Mouse (Mus musculus) hindbrain, embryonic 15.5 days (tissue): ENCODE measurements around the gene Ahnak. TPM values are rescaled to one million over a fixed set of nuclear protein-coding genes. Genes with fewer than 3 reads are reported as not detected.

Source experiments
- ATAC-seq: fragments of 200-750 bp; cut with Nextera tagmentation; 2 replicates; pipeline ENCODE4 v1.8.0; 2017; ENCODE audit warnings: low read depth, moderate number of reproducible peaks, moderate TSS enrichment; ENCODE audit not compliant: low FRiP score
- H3K27ac ChIP-seq: fragments of 300-500 bp; sonication (generic); replicated peaks from 2 replicates; pipeline ENCODE4 v1.5.1; 2015; ENCODE audit warnings: mild to moderate bottlenecking, inconsistent platforms
- H3K27me3 ChIP-seq: fragments of 300-500 bp; sonication (generic); 2 replicates; pipeline ENCODE4 v1.6.1; 2015; ENCODE audit warnings: control low read depth, inconsistent platforms
- H3K36me3 ChIP-seq: fragments of 300-500 bp; sonication (generic); 2 replicates; pipeline ENCODE4 v1.6.1; 2015; ENCODE audit warnings: control low read depth, inconsistent platforms
- H3K4me1 ChIP-seq: fragments of 300-500 bp; sonication (generic); replicated peaks from 2 replicates; pipeline ENCODE4 v1.6.1; 2015; ENCODE audit warnings: control low read depth, inconsistent platforms
- H3K4me2 ChIP-seq: fragments of 300-500 bp; sonication (generic); 2 replicates; pipeline ENCODE4 v1.6.1; 2015; ENCODE audit warnings: moderate library complexity, mild to moderate bottlenecking, inconsistent platforms
- H3K4me3 ChIP-seq: fragments of 300-500 bp; sonication (generic); 2 replicates; pipeline ENCODE4 v1.5.1; 2015; ENCODE audit warnings: mild to moderate bottlenecking, inconsistent platforms
- H3K9ac ChIP-seq: fragments of 300-500 bp; sonication (generic); 2 replicates; pipeline ENCODE4 v1.6.1; 2015; ENCODE audit warnings: inconsistent platforms
- H3K9me3 ChIP-seq: fragments of 300-500 bp; sonication (generic); 2 replicates; pipeline ENCODE4 v1.6.1; 2016; ENCODE audit warnings: control low read depth, inconsistent platforms
- WGBS: fragments of 180-500 bp; shearing (Covaris S2); methylation state at CpG from one replicate; pipeline ENCODE4 v1.1.7; 2015; 5-methylcytosine and 5-hydroxymethylcytosine counted together
- polyA plus RNA-seq: library from polyadenylated mRNA; unstranded; fragments of >200 nt; fragmentation: Nextera tagmentation; extraction: Ambion mirVana; gene quantifications from 2 replicates; pipeline ENCODE4 v1.2.1, GENCODE M21; 2015

Ahnak gene
- polyA plus RNA-seq, 1 experiment from 2014 or later: 4.6 TPM

DNA sequence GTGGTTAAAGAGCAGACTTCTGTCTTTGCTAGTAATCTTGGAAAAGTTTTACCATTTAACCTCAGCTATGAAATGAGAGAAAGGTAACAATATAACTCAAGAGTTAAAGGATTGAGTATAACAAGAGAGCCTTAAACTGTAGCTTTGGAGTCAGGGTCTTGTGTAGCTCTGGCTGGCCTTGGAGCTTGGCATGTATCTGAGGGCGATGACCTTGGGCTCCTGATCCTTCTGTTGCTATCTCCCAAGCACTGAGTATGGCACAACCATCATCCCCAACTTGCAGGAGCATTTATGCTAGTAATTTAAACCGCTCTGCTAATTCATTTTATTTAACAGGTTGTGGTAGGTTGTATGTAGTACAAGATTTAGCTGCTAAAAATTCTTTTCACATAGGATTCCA lies 13.6 kb upstream of the Ahnak start:
- H3K9ac ChIP-seq: no peak overlapping the region
- no peaks in the 10 kb centered on the region for H3K27me3 ChIP-seq
- no peak overlapping the region for H3K27ac ChIP-seq
- H3K4me1 ChIP-seq: no peaks in the 10 kb centered on the region
- ATAC-seq: no peak
- no peaks in the 10 kb centered on the region for H3K9me3 ChIP-seq
- 97% methylated on average over 2 of the region's 2 CpGs for WGBS
- no peak overlapping the region for H3K4me3 ChIP-seq
- peaks cover 91% of the 10 kb centered on the region for H3K36me3 ChIP-seq
- H3K4me2 ChIP-seq: no peak overlapping the region

DNA sequence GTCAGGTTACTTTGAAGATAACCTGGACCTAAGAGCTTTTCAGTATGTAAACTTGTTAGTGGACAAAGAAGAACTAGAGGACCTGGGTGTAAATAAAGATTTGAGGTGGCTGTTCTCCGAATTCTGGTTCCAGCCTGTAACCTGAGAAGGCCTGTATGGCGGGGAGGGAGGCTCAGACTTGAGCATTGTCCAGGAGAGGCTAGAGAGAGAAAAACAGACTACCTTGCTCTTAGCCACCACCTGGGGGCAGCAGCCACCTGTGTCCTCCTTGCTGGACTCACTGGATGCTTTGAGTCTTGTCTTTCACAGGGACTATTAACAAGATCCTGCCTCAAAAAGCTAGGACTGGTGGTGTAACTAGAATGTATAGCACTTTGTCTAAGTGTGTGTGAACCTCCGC lies 12.5 kb upstream of the Ahnak start:
- H3K9ac ChIP-seq: no peak overlapping the region
- no peak overlapping the region for H3K27ac ChIP-seq
- ATAC-seq: 0 out of 2 replicates have a peak, but pooled peaks have one; percentile 55
- no peaks in the 10 kb centered on the region for H3K9me3 ChIP-seq
- peaks cover 81% of the 10 kb centered on the region for H3K36me3 ChIP-seq
- no peaks in the 10 kb centered on the region for H3K4me1 ChIP-seq
- no peaks in the 10 kb centered on the region for H3K27me3 ChIP-seq
- 63% methylated on average over 3 of the region's 3 CpGs for WGBS
- no peak overlapping the region for H3K4me2 ChIP-seq
- no peak overlapping the region for H3K4me3 ChIP-seq

DNA sequence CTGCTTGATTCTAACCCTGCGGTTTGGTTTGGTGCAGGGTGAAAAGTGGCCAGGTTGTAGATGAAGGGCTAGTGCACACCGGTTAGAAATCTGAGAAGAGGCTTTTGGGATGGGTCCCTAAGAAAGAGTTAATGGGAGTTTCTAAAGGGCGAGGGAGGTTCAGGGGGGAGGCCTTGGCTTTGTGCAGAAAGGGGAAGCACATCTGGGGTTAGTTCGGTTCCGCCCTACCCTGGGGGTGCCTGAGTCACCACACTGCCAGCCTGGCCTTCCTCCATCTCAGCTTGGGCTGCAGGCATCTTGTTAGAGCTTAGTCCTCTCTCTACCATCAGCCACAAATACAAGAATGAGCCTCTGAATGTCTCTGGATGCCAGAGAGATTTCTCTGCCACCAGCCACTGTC lies 8.3 kb upstream of the Ahnak start:
- H3K27ac ChIP-seq: no peak overlapping the region
- H3K4me2 ChIP-seq: no peak overlapping the region
- 50% methylated on average over 5 of the region's 5 CpGs for WGBS
- H3K9me3 ChIP-seq: no peaks in the 10 kb centered on the region
- peaks cover 39% of the 10 kb centered on the region for H3K36me3 ChIP-seq
- no peak overlapping the region for H3K4me3 ChIP-seq
- no peak overlapping the region for H3K9ac ChIP-seq
- H3K27me3 ChIP-seq: no peaks in the 10 kb centered on the region
- ATAC-seq: no peak
- H3K4me1 ChIP-seq: peaks cover 24% of the 10 kb centered on the region

DNA sequence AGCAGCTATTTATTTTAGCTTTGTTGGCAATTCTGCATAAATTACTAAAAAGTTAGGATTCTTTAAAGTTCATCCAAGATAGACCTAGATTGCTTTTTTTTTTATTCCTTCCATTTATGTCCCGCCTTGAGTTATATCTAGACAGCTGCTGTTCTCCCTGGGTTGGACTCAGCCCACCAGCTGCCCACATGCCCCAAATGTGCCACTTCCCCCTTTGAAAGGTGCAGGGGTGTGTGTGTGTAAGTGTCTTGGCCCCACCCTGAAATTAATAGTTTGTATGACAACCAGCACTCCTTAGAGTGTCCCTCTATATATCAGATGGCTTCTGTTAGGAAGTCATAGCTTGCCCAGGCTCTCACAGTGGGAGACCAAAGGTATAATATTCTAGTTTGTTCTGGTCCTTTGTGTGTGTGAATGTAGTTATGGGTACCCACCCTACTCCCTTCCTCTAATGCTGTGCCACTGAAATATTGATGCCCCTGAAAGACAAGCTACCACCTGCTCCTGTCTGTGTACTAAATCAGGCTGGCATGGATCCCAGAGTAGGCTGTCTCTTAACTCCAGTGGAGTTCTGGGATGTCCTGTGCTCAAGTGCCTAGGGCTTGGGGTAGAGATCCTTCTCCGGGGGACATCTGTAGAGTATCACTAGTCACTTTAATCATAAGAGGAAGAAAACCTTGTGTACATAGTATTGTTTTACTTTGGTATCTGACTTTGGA lies 7.5 kb upstream of the Ahnak start:
- Histone ChIP-seq H3K27me3 (no peaks in the 10 kb centered on the region), H3K9me3 (no peaks in the 10 kb centered on the region), H3K4me3 (no peak overlapping the region), H3K36me3 (peaks cover 37% of the 10 kb centered on the region), H3K9ac (no peak overlapping the region), H3K27ac (no peak overlapping the region), H3K4me1 (peaks cover 24% of the 10 kb centered on the region), H3K4me2 (no peak overlapping the region)
- no peak; the same call in 1 of the 2 replicates for ATAC-seq
- 65% methylated on average over 2 of the region's 2 CpGs for WGBS

DNA sequence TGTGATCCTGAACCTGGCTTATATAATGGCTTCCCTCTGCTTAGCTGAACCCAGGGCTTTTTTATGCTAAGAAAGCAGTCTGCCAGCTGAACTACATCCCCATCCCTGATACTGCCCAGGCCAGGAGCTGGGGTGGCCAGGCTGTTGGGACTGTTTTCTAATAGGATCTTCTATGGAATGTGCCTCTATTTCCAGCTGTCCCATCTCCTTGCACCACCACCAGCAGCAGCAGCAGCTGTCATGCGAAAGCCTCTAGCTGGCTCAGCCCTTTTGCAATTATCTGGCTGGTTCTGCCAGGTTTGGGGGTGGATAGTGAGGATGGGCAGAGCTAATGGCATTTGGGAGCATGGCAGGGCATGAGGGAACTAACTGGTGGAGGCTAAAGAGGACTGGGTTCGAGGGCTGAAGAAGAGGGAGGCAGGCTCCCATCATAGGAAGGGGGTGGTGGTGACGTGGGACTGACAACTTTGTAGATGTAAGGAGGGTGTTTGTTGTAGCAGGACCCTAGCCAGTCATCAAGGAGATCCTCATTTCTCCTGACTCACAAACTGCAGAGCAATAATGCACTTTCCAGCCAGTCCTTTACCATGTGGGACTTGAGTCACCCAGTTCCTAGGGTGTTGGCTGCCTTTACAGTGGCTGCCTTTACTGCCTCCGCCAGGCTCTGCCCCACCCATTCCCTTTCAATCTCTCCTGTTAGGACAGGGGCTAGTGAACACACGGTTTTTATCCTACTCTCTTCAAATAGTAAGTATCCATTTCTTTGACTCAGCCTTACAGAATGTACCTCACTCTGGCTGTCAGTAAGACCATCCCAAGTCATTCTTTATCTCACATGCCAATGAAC lies 6.6 kb upstream of the Ahnak start:
- no peaks in the 10 kb centered on the region for H3K9me3 ChIP-seq
- peaks cover 28% of the 10 kb centered on the region for H3K36me3 ChIP-seq
- H3K27me3 ChIP-seq: no peaks in the 10 kb centered on the region
- H3K4me2 ChIP-seq: no peak overlapping the region
- H3K4me3 ChIP-seq: no peak overlapping the region
- peaks cover 24% of the 10 kb centered on the region for H3K4me1 ChIP-seq
- no peak for ATAC-seq
- WGBS: 64% methylated on average over 5 of the region's 5 CpGs
- H3K9ac ChIP-seq: no peak overlapping the region
- no peak overlapping the region for H3K27ac ChIP-seq

DNA sequence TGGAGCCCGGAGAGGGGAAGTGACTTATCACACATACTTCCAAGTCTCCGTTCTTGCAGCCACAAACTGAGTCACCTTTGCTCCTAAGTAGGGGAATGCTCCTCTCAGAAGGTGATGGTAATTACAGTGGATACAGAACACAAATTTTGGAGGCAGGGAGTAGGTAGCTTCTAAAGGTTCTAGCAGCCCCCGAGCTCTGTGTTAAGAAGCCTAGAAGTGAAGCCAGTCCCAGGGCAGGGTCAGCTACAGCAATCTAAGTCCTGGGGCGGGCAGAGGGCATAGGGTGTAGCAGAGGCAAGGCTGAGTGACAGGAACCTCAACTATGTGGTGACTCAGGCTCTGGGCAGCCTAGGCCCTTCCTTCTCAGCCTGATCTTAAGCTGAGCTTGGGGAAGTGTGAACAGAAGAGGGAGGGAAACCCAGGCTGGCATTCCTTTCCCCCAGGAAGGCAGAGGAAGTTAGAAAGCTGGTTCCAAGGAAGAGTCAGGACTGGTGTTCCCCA lies 5.9 kb upstream of the Ahnak start:
- Histone ChIP-seq H3K27me3 (peaks cover 5% of the 10 kb centered on the region), H3K9ac (no peak overlapping the region), H3K9me3 (no peaks in the 10 kb centered on the region), H3K4me2 (no peak overlapping the region), H3K4me3 (no peak overlapping the region), H3K4me1 (peaks cover 24% of the 10 kb centered on the region), H3K36me3 (peaks cover 22% of the 10 kb centered on the region), H3K27ac (no peak overlapping the region)
- no peak for ATAC-seq
- 47% methylated on average over 4 of the region's 4 CpGs for WGBS

DNA sequence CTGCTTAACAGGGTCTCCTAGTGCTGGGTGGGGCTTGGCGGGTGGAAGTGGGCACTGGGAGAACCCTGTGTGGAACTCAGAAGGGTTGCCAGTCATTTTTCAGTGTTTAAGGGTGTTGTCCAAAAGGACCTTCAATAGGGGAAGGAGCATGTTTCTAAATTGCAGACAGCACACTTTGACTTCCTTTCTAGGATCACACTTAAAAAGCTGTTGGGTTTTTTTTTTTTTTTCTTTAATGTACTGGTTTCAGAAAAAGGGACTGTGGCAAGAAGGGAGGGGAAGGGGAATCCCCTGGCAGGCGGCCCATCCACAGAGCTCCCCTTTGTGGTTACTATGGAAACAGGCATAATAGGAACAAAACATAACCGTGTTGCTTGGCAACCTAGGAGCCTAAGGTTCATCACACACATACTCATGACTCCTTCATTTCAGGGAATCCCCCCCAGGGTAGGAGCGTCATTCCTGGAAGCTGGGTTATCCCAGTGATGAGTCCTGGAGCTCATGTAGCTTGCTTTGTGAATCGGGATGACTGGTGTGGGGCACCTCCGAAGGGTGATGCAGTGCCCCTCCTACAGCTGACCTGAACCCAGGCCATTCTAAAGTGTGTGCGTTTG lies 4.7 kb upstream of the Ahnak start:
- Histone ChIP-seq H3K4me1 (peaks cover 32% of the 10 kb centered on the region), H3K9me3 (no peaks in the 10 kb centered on the region), H3K27ac (peak overlapping the region; percentile 62; the same call in 1 of the 2 replicates), H3K36me3 (peaks cover 10% of the 10 kb centered on the region), H3K4me3 (no peak overlapping the region), H3K9ac (no peak overlapping the region), H3K27me3 (peaks cover 16% of the 10 kb centered on the region), H3K4me2 (peak overlapping the region; percentile 35; the same call in 1 of the 2 replicates)
- WGBS: 3% methylated on average over 7 of the region's 7 CpGs
- ATAC-seq: peak; percentile 76

DNA sequence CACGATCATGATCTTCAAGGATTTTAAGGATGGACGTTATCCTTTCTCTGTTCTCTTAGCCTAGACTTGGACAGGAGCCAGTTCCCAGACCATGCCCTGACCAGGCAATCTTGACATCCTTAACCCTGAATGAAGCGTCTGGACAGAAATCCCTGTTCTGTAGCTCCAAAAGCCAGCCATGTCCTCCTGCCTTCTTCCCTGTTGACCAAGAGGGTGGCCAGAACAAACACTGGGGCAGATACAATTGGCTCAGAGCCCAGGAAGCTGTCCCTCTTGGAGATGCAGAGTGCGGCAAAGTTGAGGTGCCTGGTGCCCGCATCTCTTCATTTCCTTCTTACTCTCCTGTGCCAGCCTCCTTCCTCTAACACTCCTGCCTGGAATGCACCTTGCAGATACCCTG lies 3.2 kb upstream of the Ahnak start:
- peaks cover 47% of the 10 kb centered on the region for H3K4me1 ChIP-seq
- H3K27ac ChIP-seq: no peak overlapping the region
- H3K9me3 ChIP-seq: no peaks in the 10 kb centered on the region
- H3K4me3 ChIP-seq: no peak overlapping the region
- H3K36me3 ChIP-seq: no peaks in the 10 kb centered on the region
- H3K27me3 ChIP-seq: peaks cover 31% of the 10 kb centered on the region
- H3K4me2 ChIP-seq: no peak overlapping the region
- no peak for ATAC-seq
- WGBS: 53% methylated on average over 5 of the region's 5 CpGs
- no peak overlapping the region for H3K9ac ChIP-seq

DNA sequence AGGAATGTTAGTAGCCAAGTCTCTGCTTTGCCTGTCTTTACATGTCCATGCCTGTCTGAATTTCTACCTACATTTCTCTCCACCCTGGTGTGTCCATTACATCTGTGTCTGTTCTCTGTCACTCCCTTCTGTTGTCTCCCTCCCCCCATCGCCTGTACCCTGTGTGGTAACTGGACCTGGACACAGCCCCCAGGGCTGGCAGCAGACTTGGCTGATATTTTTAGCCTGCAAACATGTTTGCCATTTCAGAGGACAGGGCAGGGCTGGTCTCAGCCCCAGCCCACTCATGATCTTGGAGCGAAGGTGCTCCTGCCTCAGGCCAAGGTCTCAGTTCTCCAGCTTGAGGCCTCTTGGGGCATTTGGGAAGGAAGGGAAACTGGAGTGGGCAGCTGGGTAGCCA lies 1.3 kb upstream of the Ahnak start:
- Histone ChIP-seq H3K4me3 (no peak overlapping the region), H3K9ac (no peak overlapping the region), H3K4me2 (no peak overlapping the region), H3K9me3 (no peaks in the 10 kb centered on the region), H3K27me3 (peaks cover 36% of the 10 kb centered on the region), H3K36me3 (no peaks in the 10 kb centered on the region), H3K27ac (no peak overlapping the region), H3K4me1 (peaks cover 52% of the 10 kb centered on the region)
- WGBS: 55% methylated on average over 2 of the region's 2 CpGs
- ATAC-seq: no peak

DNA sequence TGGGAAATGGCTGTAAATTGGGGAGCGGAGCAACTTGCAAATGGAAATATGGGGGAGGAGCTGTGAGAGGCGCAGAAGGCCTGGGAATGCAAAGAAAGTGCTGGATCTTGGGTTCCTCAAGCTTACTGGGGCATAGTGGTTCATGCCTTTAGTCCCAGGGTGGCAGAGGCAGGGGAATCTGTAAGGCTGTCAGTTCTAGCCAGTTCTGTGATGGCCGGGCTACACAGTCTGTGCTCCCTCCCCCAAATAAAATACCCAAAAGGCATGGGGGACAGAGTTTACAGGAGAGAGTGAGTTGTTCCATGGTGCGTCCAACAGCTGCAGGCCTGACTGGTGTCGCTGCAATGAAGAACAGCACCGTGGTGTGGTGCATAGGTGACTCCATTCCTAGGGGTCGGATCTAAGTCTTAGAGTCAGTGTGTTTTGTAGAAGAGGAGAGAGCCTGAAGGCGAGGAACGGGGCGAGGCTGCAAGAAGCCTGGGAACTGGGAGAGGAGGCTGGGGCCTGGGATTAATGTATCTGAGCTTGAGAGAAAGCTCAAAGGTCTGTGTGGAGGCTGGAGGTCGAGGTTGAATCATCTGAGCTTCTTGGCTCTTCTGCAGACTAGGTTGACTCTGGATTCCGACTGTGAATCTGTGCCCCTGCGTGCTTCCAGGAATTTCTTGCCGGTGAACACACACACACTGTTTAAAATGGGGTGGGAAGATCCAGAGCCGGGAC lies 578 bp upstream of the Ahnak start:
- Histone ChIP-seq H3K36me3 (no peaks in the 10 kb centered on the region), H3K27ac (no peak overlapping the region), H3K9ac (peak overlapping the region; percentile 34; the same call in 1 of the 2 replicates), H3K4me2 (peak overlapping the region; percentile 74), H3K4me3 (peak overlapping the region; percentile 49), H3K9me3 (no peaks in the 10 kb centered on the region), H3K27me3 (peaks cover 36% of the 10 kb centered on the region), H3K4me1 (peaks cover 48% of the 10 kb centered on the region)
- no peak for ATAC-seq
- WGBS: 20% methylated on average over 15 of the region's 15 CpGs

DNA sequence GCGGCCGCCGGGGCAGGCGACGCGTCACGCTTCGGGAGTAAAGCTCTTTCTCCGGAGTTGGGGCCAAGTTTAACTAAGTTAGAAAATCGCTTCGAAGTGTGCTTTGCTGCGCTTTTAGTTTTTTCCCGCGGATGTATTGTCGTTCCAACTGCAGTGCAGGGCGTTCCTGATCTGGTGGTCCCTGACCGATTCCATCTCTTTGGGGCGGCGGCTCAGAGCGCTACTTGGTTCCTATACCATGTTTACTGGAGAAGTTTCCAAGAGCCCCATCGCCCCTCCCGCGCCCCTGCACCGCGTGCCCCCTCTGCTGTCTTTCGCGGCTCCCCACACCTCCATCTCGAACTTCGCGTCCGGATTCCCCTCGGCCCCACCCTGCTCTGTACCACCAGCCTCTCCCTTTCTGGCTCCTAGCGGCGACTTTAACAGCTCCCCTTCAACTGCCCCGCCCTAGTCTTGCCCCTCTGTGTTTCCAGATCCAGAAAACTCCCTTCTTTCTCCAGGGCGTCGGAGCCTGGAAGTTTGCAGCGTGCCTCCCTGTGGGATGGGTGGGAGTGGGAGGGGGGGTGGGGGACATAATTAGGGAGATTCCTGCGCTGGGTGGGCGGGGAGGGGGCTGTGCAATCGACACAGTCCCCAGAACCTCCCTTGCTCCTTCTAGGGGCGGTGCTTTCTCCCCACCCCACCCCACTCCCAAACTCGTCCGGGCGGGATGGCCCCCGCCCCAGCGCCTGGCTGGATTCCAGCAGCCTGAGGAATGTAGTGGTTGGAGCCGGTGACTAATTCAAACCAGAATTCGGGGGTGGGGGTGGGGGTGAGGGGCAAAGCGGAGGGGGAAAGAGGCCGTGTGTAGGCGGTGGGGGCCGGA lies 715 bp downstream of the Ahnak start:
- Histone ChIP-seq H3K4me3 (peak overlapping the region; percentile 49), H3K9ac (peak overlapping the region; percentile 34), H3K27me3 (peaks cover 36% of the 10 kb centered on the region), H3K36me3 (no peaks in the 10 kb centered on the region), H3K4me2 (peak overlapping the region; percentile 74), H3K4me1 (peaks cover 36% of the 10 kb centered on the region), H3K9me3 (no peaks in the 10 kb centered on the region), H3K27ac (peak overlapping the region; percentile 63)
- WGBS: under 1% methylated on average over 53 of the region's 53 CpGs
- ATAC-seq: peak; percentile 51; the same call in 1 of the 2 replicates
